Mouse (Mus musculus) G1E (cell line): ENCODE data around the gene Naa38. TPM values are rescaled to one million over a fixed set of nuclear protein-coding genes. Genes with fewer than 3 reads are reported as not detected.
"Not testable (repeated sequence)": the region's sequence is repeated elsewhere in the genome, so short reads cannot be mapped to it uniquely, and the experiment has no call there.

Source experiments
- ATAC-seq: 2 replicates; pipeline ENCODE4 v1.8.0; 2016; ENCODE audit warnings: mild to moderate bottlenecking; ENCODE audit not compliant: insufficient number of reproducible peaks, poor library complexity, low FRiP score, severe bottlenecking; ENCODE audit errors: extremely low read depth
- DNase-seq: peaks from one replicate; pipeline ENCODE4 v3.0.0; 2012; ENCODE audit warnings: low spot score
- H3K27me3 ChIP-seq: 2 replicates; pipeline ENCODE4 v1.6.1; 2012; ENCODE audit warnings: mild to moderate bottlenecking, low read length, inconsistent platforms; ENCODE audit not compliant: insufficient read depth
- H3K36me3 ChIP-seq: replicated peaks from 2 replicates; pipeline ENCODE3; 2012; ENCODE audit warnings: mild to moderate bottlenecking, inconsistent platforms
- H3K4me1 ChIP-seq: 2 replicates; pipeline ENCODE4 v1.6.1; 2012; ENCODE audit warnings: low read depth, low read length, inconsistent platforms, mixed read lengths; ENCODE audit not compliant: insufficient read depth
- H3K4me3 ChIP-seq: 2 replicates; pipeline ENCODE4 v1.5.1; 2012; ENCODE audit warnings: low read depth, mild to moderate bottlenecking, inconsistent platforms, low read length, moderate library complexity, mixed read lengths
- H3K9me3 ChIP-seq: replicated peaks from 2 replicates; pipeline ENCODE4 v1.6.1; 2012; ENCODE audit warnings: inconsistent platforms
- CTCF ChIP-seq: IDR thresholded peaks from 2 replicates; pipeline ENCODE4 v1.5.1; 2012; ENCODE audit warnings: low read depth, low read length, inconsistent platforms, mixed read lengths
- GATA1 ChIP-seq: IDR thresholded peaks from 2 replicates; pipeline ENCODE4 v1.6.1; 2012; ENCODE audit warnings: borderline replicate concordance, low read length, inconsistent platforms, mixed read lengths
- GATA2 ChIP-seq: IDR thresholded peaks from 2 replicates; pipeline ENCODE4 v1.6.1; 2012; ENCODE audit warnings: low read depth, low read length, inconsistent platforms, borderline replicate concordance
- POLR2AphosphoS5 ChIP-seq: IDR thresholded peaks from 2 replicates; pipeline ENCODE4 v1.6.1; 2012; ENCODE audit warnings: low read depth, low read length, inconsistent platforms; ENCODE audit not compliant: insufficient replicate concordance
- TAL1 ChIP-seq: conservative IDR thresholded peaks from 2 replicates; pipeline ENCODE4 v1.6.1; 2012; ENCODE audit warnings: low read depth, low read length, inconsistent platforms, mixed read lengths
- polyA plus RNA-seq: library from polyadenylated mRNA; stranded (reverse); fragments of >175 nt; gene quantifications from 2 replicates; pipeline ENCODE4 v1.2.3, GENCODE M21; 2012
- total RNA-seq, 2 experiments: library from RNA; stranded (forward) in 1 of 2; stranded (reverse) in 1 of 2; fragments of 200-1000 nt in 1 of 2; fragments of >200 nt in 1 of 2; fragmentation: Nextera tagmentation in 1 of 2; gene quantifications; 2 replicates each; pipeline ENCODE4 v1.2.3; 2014 to 2017

Gene Naa38
- total RNA-seq (2014; fragmentation: Nextera tagmentation) (96.2 and 98.4 TPM in 2 replicates), total RNA-seq (2017) (171 and 204 TPM in 2 replicates), polyA plus RNA-seq (104 and 107 TPM in 2 replicates)

GRCm38 (mm10) chr11:69395235-69395633, at the start of gene Naa38, which contains the start of gene Cyb5d1:
Gene Naa38, plus strand, starts transcription at chr11:69395487.
Gene Cyb5d1, minus strand, starts transcription at chr11:69395631.
- H3K4me3 ChIP-seq, result peak within 1 kb of the TSS; percentile 81
- ATAC-seq, result peak; percentile 73

GRCm38 (mm10) chr11:69346441-69346840, 48.8 kb upstream of the Naa38 start:
- Histone ChIP-seq H3K27me3 (no peaks in the 10 kb centered on the region), H3K9me3 (no peaks in the 10 kb centered on the region), H3K4me3 (no peak overlapping the region), H3K4me1 (no peaks in the 10 kb centered on the region), H3K36me3 (peaks cover 88% of the 10 kb centered on the region)
- DNase-seq, result no peak
- TF ChIP-seq TAL1 (no peak), CTCF (no peak), GATA2 (no peak), POLR2AphosphoS5 (no peak), GATA1 (no peak)
- no peak for ATAC-seq

More at GRCm38 (mm10) chr11:69395235-69395633, at the start of gene Naa38, which contains the start of gene Cyb5d1:
- Histone ChIP-seq H3K36me3 (peaks cover 41% of the 10 kb centered on the region), H3K4me1 (peaks cover 37% of the 10 kb centered on the region)
- H3K27me3 ChIP-seq, DNase-seq, H3K9me3 ChIP-seq: not testable (repeated sequence)

GRCm38 (mm10) chr11:69356544-69356943, 38.7 kb upstream of the Naa38 start:
- H3K36me3 ChIP-seq, result peaks cover 100% of the 10 kb centered on the region

GRCm38 (mm10) chr11:69357690-69358089, 37.6 kb upstream of the Naa38 start:
- H3K4me1 ChIP-seq, result peaks cover 3% of the 10 kb centered on the region; the same call in 1 of the 2 replicates
- no peaks in the 10 kb centered on the region for H3K27me3 ChIP-seq
- no peak for DNase-seq
- peaks cover 100% of the 10 kb centered on the region for H3K36me3 ChIP-seq
- H3K9me3 ChIP-seq, result no peaks in the 10 kb centered on the region
- no peak for ATAC-seq
- TF ChIP-seq CTCF, result no peak
- no peak for TF ChIP-seq POLR2AphosphoS5
- TF ChIP-seq TAL1, result no peak
- no peak for TF ChIP-seq GATA1
- TF ChIP-seq GATA2, result no peak
- no peak overlapping the region for H3K4me3 ChIP-seq

More at GRCm38 (mm10) chr11:69356544-69356943, 38.7 kb upstream of the Naa38 start:
- no peak for TF ChIP-seq GATA2
- no peak for TF ChIP-seq GATA1
- DNase-seq, result no peak
- no peak for ATAC-seq
- Histone ChIP-seq H3K4me3 (no peak overlapping the region), H3K9me3 (no peaks in the 10 kb centered on the region), H3K27me3 (no peaks in the 10 kb centered on the region), H3K4me1 (peaks cover 3% of the 10 kb centered on the region; the same call in 1 of the 2 replicates)

DNA sequence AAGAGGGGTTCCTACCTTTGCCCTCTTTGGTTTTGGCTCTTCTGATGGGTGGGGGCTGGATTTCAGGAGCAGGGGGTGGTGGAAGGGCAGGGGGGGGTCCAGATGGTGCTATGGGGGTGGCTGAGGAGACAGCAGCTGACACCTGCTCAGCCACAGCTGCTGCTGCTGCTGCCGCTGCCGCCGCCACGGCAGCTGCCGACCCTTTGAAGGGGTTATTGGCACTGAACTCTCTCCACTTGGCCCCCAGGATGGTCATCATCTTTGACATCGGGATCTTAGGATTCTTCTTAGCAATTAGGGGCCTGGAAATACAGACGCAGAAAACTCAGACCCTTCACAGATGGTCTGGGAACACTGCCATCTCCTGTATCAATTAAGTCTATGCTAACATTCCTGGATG, 33.3 kb upstream of the Naa38 start:
- DNase-seq (no peak), ATAC-seq (no peak)
- no peak overlapping the region for H3K4me3 ChIP-seq
- TF ChIP-seq CTCF (no peak), GATA1 (no peak), GATA2 (no peak), TAL1 (no peak), POLR2AphosphoS5 (no peak)
- H3K9me3 ChIP-seq, result no peaks in the 10 kb centered on the region
- H3K36me3 ChIP-seq, result peaks cover 89% of the 10 kb centered on the region
- H3K4me1 ChIP-seq, result peaks cover 27% of the 10 kb centered on the region
- H3K27me3 ChIP-seq, result no peaks in the 10 kb centered on the region

DNA sequence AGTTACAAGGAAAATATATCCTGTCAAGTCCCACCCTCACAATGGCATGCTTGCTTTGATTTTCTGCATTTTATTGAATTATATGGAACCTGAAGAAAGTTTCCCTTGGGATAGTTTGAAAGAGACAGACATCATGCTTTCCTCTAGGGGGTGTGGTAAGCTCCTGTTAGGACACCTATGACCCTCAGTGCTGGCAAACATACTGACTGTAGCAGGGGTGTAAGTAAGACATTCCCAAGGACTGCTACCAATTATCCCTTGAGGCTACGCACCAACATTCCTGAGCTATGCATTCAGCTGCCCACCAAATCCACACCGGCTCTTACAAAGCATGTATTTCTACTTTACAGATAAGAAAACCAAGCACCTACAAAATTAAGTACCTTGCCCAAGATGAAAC, 32.8 kb upstream of the Naa38 start:
- H3K4me3 ChIP-seq, result no peak overlapping the region
- ATAC-seq (no peak), DNase-seq (no peak)
- H3K27me3 ChIP-seq, result no peaks in the 10 kb centered on the region
- H3K36me3 ChIP-seq, result peaks cover 84% of the 10 kb centered on the region
- TF ChIP-seq TAL1, result no peak
- H3K9me3 ChIP-seq, result no peaks in the 10 kb centered on the region
- peaks cover 32% of the 10 kb centered on the region for H3K4me1 ChIP-seq

DNA sequence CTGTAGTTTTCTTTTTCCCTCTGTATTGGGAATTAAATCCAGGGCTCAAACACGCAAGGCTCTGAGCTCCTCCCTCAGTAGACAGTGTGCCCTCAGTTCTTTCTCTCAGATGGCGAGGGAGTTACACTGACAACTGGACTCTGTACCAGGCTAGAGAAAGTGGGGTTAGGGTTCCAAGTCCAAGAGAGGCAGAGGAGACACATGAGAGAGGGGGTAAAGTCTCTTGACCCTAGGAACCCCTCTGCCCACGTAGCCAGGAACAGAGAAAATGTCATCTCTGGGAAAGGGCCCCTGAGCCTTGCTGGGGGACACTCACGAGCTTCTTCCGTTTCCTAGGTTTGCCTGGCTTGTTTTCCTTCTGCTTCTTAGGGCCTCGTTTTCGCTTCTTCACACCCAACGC, 30.9 kb upstream of the Naa38 start:
- Histone ChIP-seq H3K27me3 (no peaks in the 10 kb centered on the region), H3K4me3 (no peak overlapping the region), H3K36me3 (peaks cover 66% of the 10 kb centered on the region), H3K4me1 (peaks cover 39% of the 10 kb centered on the region), H3K9me3 (no peaks in the 10 kb centered on the region)
- TF ChIP-seq CTCF (no peak), GATA2 (no peak), POLR2AphosphoS5 (no peak), TAL1 (no peak), GATA1 (no peak)
- no peak for ATAC-seq
- DNase-seq, result no peak
